Mouse (Mus musculus): ENCODE measurements at regions not wholly inside any gene's neighbourhood (a gene's known extent, or its start where the extent isn't known, plus 50 kb on each side); places are given as distances from the start of the nearest gene placed in this dataset.

- Histone ChIP-seq H3K36me3 (replicated peaks; ENCODE audit: control insufficient read depth, insufficient read depth, low read length) (no peaks in the 10 kb centered on the region), H3K9me3 (replicated peaks; ENCODE audit: control insufficient read depth, low read length) (no peaks in the 10 kb centered on the region), H3K27me3 (ENCODE audit: control insufficient read depth, insufficient read depth, low read length) (no peaks in the 10 kb centered on the region), H3K4me1 (ENCODE audit: control insufficient read depth, insufficient read depth) (no peaks in the 10 kb centered on the region), H3K4me2 (ENCODE audit: low read depth, low read length) (no peak overlapping the region), H3K4me3 (ENCODE audit: low read depth, low read length) (no peak overlapping the region), H3K27ac (ENCODE audit: low read depth) (no peak overlapping the region), H3K9ac (replicated peaks; ENCODE audit: low read depth, low read length) (no peak overlapping the region)
- no peak for TF ChIP-seq EP300 (IDR thresholded peaks at IDR 0.05; ENCODE audit: low read depth)
- TF ChIP-seq CTCF (IDR thresholded peaks at IDR 0.05; ENCODE audit: low read depth) = no peak
- DNase-seq (ENCODE audit: low spot score) (no peak), ATAC-seq (ENCODE audit: insufficient read depth, low read depth) (no peak)
Measured at GRCm38 (mm10) chr1:114074506-114074905, 1610.0 kb upstream of the Cntnap5a start.
